Mouse (Mus musculus): ENCODE results near the gene Ttc37. TPM values are rescaled to one million over a fixed set of nuclear protein-coding genes. Genes with fewer than 3 reads are reported as not detected.
A peak's percentile ranks its signal among the peaks of the same experiment; 100 is the strongest.

Gene Ttc37
- 49.9 and 52.2 TPM in 2 replicates for total RNA-seq (2017)

GRCm38 (mm10) chr13:76098493-76099303, at the start of gene Ttc37, which contains the start of gene Arsk:
Gene Ttc37, plus strand, starts transcription at chr13:76098734.
Gene Arsk, minus strand, starts transcription at chr13:76098660.
- ATAC-seq (replicated peaks in 1 of 2; ENCODE audit: insufficient read depth in 1 of 2, low FRiP score in 2 of 2, low TSS enrichment in 1 of 2, low read depth in 1 of 2, poor library complexity in 2 of 2, severe bottlenecking in 2 of 2), result peak; percentile 92 to 93

GRCm38 (mm10) chr13:76055391-76056232, 42.9 kb upstream of the Ttc37 start:
- peak; percentile 46 to 59 for ATAC-seq (replicated peaks in 1 of 2; ENCODE audit: insufficient read depth in 1 of 2, low FRiP score in 2 of 2, low TSS enrichment in 1 of 2, low read depth in 1 of 2, poor library complexity in 2 of 2, severe bottlenecking in 2 of 2)

GRCm38 (mm10) chr13:76056261-76056724, 42.2 kb upstream of the Ttc37 start:
- ATAC-seq (replicated peaks in 1 of 2; ENCODE audit: insufficient read depth in 1 of 2, low FRiP score in 2 of 2, low TSS enrichment in 1 of 2, low read depth in 1 of 2, poor library complexity in 2 of 2, severe bottlenecking in 2 of 2), result peak; percentile 63 to 78

- no peak for ATAC-seq (replicated peaks in 1 of 2; ENCODE audit: insufficient read depth in 1 of 2, low FRiP score in 2 of 2, low TSS enrichment in 1 of 2, low read depth in 1 of 2, poor library complexity in 2 of 2, severe bottlenecking in 2 of 2)
Observed at GRCm38 (mm10) chr13:76056896-76057266, 41.7 kb upstream of the Ttc37 start, which contains the start of gene Gpr150. Gene Gpr150, minus strand, starts transcription at chr13:76056996.

GRCm38 (mm10) chr13:76057267-76058069, 41.1 kb upstream of the Ttc37 start:
- ATAC-seq (replicated peaks in 1 of 2; ENCODE audit: insufficient read depth in 1 of 2, low FRiP score in 2 of 2, low TSS enrichment in 1 of 2, low read depth in 1 of 2, poor library complexity in 2 of 2, severe bottlenecking in 2 of 2), result peak in 1 of 2 experiments; percentile 51; a peak in 1 of 4 replicates

GRCm38 (mm10) chr13:76059591-76059990, 38.9 kb upstream of the Ttc37 start:
- no peak for ATAC-seq (replicated peaks in 1 of 2; ENCODE audit: insufficient read depth in 1 of 2, low FRiP score in 2 of 2, low TSS enrichment in 1 of 2, low read depth in 1 of 2, poor library complexity in 2 of 2, severe bottlenecking in 2 of 2)

GRCm38 (mm10) chr13:76062126-76062525, 36.4 kb upstream of the Ttc37 start:
- no peak for ATAC-seq (replicated peaks in 1 of 2; ENCODE audit: insufficient read depth in 1 of 2, low FRiP score in 2 of 2, low TSS enrichment in 1 of 2, low read depth in 1 of 2, poor library complexity in 2 of 2, severe bottlenecking in 2 of 2)

GRCm38 (mm10) chr13:76062569-76062968, 36.0 kb upstream of the Ttc37 start:
- ATAC-seq (replicated peaks in 1 of 2; ENCODE audit: insufficient read depth in 1 of 2, low FRiP score in 2 of 2, low TSS enrichment in 1 of 2, low read depth in 1 of 2, poor library complexity in 2 of 2, severe bottlenecking in 2 of 2), result no peak

- ATAC-seq (replicated peaks in 1 of 2; ENCODE audit: insufficient read depth in 1 of 2, low FRiP score in 2 of 2, low TSS enrichment in 1 of 2, low read depth in 1 of 2, poor library complexity in 2 of 2, severe bottlenecking in 2 of 2), result no peak; a peak in 1 of 4 replicates
Observed at GRCm38 (mm10) chr13:76063548-76063947, 35.0 kb upstream of the Ttc37 start.

GRCm38 (mm10) chr13:76064363-76064945, 34.1 kb upstream of the Ttc37 start:
- ATAC-seq (replicated peaks in 1 of 2; ENCODE audit: insufficient read depth in 1 of 2, low FRiP score in 2 of 2, low TSS enrichment in 1 of 2, low read depth in 1 of 2, poor library complexity in 2 of 2, severe bottlenecking in 2 of 2), result no peak

GRCm38 (mm10) chr13:76074323-76074722, 24.2 kb upstream of the Ttc37 start:
- peak; percentile 48 to 69; a peak in 3 of 4 replicates for ATAC-seq (replicated peaks in 1 of 2; ENCODE audit: insufficient read depth in 1 of 2, low FRiP score in 2 of 2, low TSS enrichment in 1 of 2, low read depth in 1 of 2, poor library complexity in 2 of 2, severe bottlenecking in 2 of 2)

- peak; percentile 65 to 66 for ATAC-seq (replicated peaks in 1 of 2; ENCODE audit: insufficient read depth in 1 of 2, low FRiP score in 2 of 2, low TSS enrichment in 1 of 2, low read depth in 1 of 2, poor library complexity in 2 of 2, severe bottlenecking in 2 of 2)
Observed at GRCm38 (mm10) chr13:76098116-76098492, 430 bp upstream of the Ttc37 start.

- ATAC-seq (replicated peaks in 1 of 2; ENCODE audit: insufficient read depth in 1 of 2, low FRiP score in 2 of 2, low TSS enrichment in 1 of 2, low read depth in 1 of 2, poor library complexity in 2 of 2, severe bottlenecking in 2 of 2), result no peak
Observed at GRCm38 (mm10) chr13:76101989-76102388, 3.5 kb downstream of the Ttc37 start.

- ATAC-seq (replicated peaks in 1 of 2; ENCODE audit: insufficient read depth in 1 of 2, low FRiP score in 2 of 2, low TSS enrichment in 1 of 2, low read depth in 1 of 2, poor library complexity in 2 of 2, severe bottlenecking in 2 of 2), result no peak
Observed at GRCm38 (mm10) chr13:76109069-76109824, 10.7 kb downstream of the Ttc37 start.

GRCm38 (mm10) chr13:76128799-76129198, 30.3 kb downstream of the Ttc37 start:
- peak; percentile 86 to 90; a peak in 3 of 4 replicates for ATAC-seq (replicated peaks in 1 of 2; ENCODE audit: insufficient read depth in 1 of 2, low FRiP score in 2 of 2, low TSS enrichment in 1 of 2, low read depth in 1 of 2, poor library complexity in 2 of 2, severe bottlenecking in 2 of 2)

GRCm38 (mm10) chr13:76132415-76132814, 33.9 kb downstream of the Ttc37 start:
- no peak for ATAC-seq (replicated peaks in 1 of 2; ENCODE audit: insufficient read depth in 1 of 2, low FRiP score in 2 of 2, low TSS enrichment in 1 of 2, low read depth in 1 of 2, poor library complexity in 2 of 2, severe bottlenecking in 2 of 2)
